Mouse (Mus musculus): Measurements from ENCODE around the gene Lap3. TPM values are rescaled to one million over a fixed set of nuclear protein-coding genes. Genes with fewer than 3 reads are reported as not detected.

Gene Lap3
- polyA plus RNA-seq, 1 experiment from 2014 or later, result 75.2 TPM

GRCm38 (mm10) chr5:45521601-45522000, 28.4 kb downstream of the Lap3 start:
- Histone ChIP-seq H3K27ac (ENCODE audit: low read length) (no peak overlapping the region), H3K9ac (replicated peaks; ENCODE audit: low read depth, low read length) (no peak overlapping the region), H3K9me3 (ENCODE audit: control insufficient read depth, low read depth, low read length) (no peaks in the 10 kb centered on the region), H3K4me2 (replicated peaks; ENCODE audit: low read depth, low read length) (peak overlapping the region; percentile 93), H3K4me1 (ENCODE audit: control insufficient read depth, insufficient read depth, low read length) (peaks cover 12% of the 10 kb centered on the region; the same call in 1 of the 2 replicates), H3K36me3 (ENCODE audit: control insufficient read depth, insufficient read depth, low read length) (peaks cover 17% of the 10 kb centered on the region), H3K27me3 (ENCODE audit: control insufficient read depth, insufficient read depth, low read length) (no peaks in the 10 kb centered on the region), H3K4me3 (ENCODE audit: low read depth, low read length) (no peak overlapping the region)
- no peak for ATAC-seq (ENCODE audit: insufficient number of reproducible peaks, insufficient read depth, low FRiP score, low read depth)
- 88% methylated on average over 6 of the region's 6 CpGs for WGBS

GRCm38 (mm10) chr5:45525101-45525500, 31.9 kb downstream of the Lap3 start:
- H3K9me3 ChIP-seq (ENCODE audit: control insufficient read depth, low read depth, low read length), result no peaks in the 10 kb centered on the region
- H3K36me3 ChIP-seq (ENCODE audit: control insufficient read depth, insufficient read depth, low read length), result peaks cover 34% of the 10 kb centered on the region
- no peaks in the 10 kb centered on the region for H3K27me3 ChIP-seq (ENCODE audit: control insufficient read depth, insufficient read depth, low read length)
- H3K4me1 ChIP-seq (ENCODE audit: control insufficient read depth, insufficient read depth, low read length), result peaks cover 12% of the 10 kb centered on the region; the same call in 1 of the 2 replicates
- H3K9ac ChIP-seq (replicated peaks; ENCODE audit: low read depth, low read length), result no peak overlapping the region
- H3K27ac ChIP-seq (ENCODE audit: low read length), result no peak overlapping the region
- WGBS, result 91% methylated on average over 10 of the region's 10 CpGs
- H3K4me3 ChIP-seq (ENCODE audit: low read depth, low read length), result no peak overlapping the region
- no peak overlapping the region for H3K4me2 ChIP-seq (replicated peaks; ENCODE audit: low read depth, low read length)
- no peak for ATAC-seq (ENCODE audit: insufficient number of reproducible peaks, insufficient read depth, low FRiP score, low read depth)

GRCm38 (mm10) chr5:45526338-45526737, 33.2 kb downstream of the Lap3 start:
- H3K4me3 ChIP-seq (ENCODE audit: low read depth, low read length), result no peak overlapping the region
- no peaks in the 10 kb centered on the region for H3K27me3 ChIP-seq (ENCODE audit: control insufficient read depth, insufficient read depth, low read length)
- WGBS, result 86% methylated on average over 4 of the region's 4 CpGs
- no peaks in the 10 kb centered on the region for H3K9me3 ChIP-seq (ENCODE audit: control insufficient read depth, low read depth, low read length)
- H3K27ac ChIP-seq (ENCODE audit: low read length), result no peak overlapping the region
- no peak for ATAC-seq (ENCODE audit: insufficient number of reproducible peaks, insufficient read depth, low FRiP score, low read depth)
- H3K4me1 ChIP-seq (ENCODE audit: control insufficient read depth, insufficient read depth, low read length), result peaks cover 6% of the 10 kb centered on the region; the same call in 1 of the 2 replicates
- peaks cover 34% of the 10 kb centered on the region for H3K36me3 ChIP-seq (ENCODE audit: control insufficient read depth, insufficient read depth, low read length)
- no peak overlapping the region for H3K4me2 ChIP-seq (replicated peaks; ENCODE audit: low read depth, low read length)
- H3K9ac ChIP-seq (replicated peaks; ENCODE audit: low read depth, low read length), result no peak overlapping the region

GRCm38 (mm10) chr5:45529696-45530095, 36.5 kb downstream of the Lap3 start:
- H3K27ac ChIP-seq (ENCODE audit: low read length), result no peak overlapping the region
- no peaks in the 10 kb centered on the region for H3K9me3 ChIP-seq (ENCODE audit: control insufficient read depth, low read depth, low read length)
- no peak overlapping the region for H3K4me2 ChIP-seq (replicated peaks; ENCODE audit: low read depth, low read length)
- no peak overlapping the region for H3K4me3 ChIP-seq (ENCODE audit: low read depth, low read length)
- H3K36me3 ChIP-seq (ENCODE audit: control insufficient read depth, insufficient read depth, low read length), result peaks cover 33% of the 10 kb centered on the region
- no peak for ATAC-seq (ENCODE audit: insufficient number of reproducible peaks, insufficient read depth, low FRiP score, low read depth)
- 86% methylated on average over 3 of the region's 3 CpGs for WGBS
- no peaks in the 10 kb centered on the region for H3K27me3 ChIP-seq (ENCODE audit: control insufficient read depth, insufficient read depth, low read length)
- H3K4me1 ChIP-seq (ENCODE audit: control insufficient read depth, insufficient read depth, low read length), result no peaks in the 10 kb centered on the region
- no peak overlapping the region for H3K9ac ChIP-seq (replicated peaks; ENCODE audit: low read depth, low read length)

- no peak overlapping the region for H3K27ac ChIP-seq (ENCODE audit: low read length)
- no peaks in the 10 kb centered on the region; the same call in 1 of the 2 replicates for H3K36me3 ChIP-seq (ENCODE audit: control insufficient read depth, insufficient read depth, low read length)
- no peaks in the 10 kb centered on the region for H3K4me1 ChIP-seq (ENCODE audit: control insufficient read depth, insufficient read depth, low read length)
- no peak overlapping the region for H3K4me3 ChIP-seq (ENCODE audit: low read depth, low read length)
- 7% methylated on average over 17 of the region's 17 CpGs for WGBS
- no peak overlapping the region for H3K4me2 ChIP-seq (replicated peaks; ENCODE audit: low read depth, low read length)
- no peaks in the 10 kb centered on the region for H3K9me3 ChIP-seq (ENCODE audit: control insufficient read depth, low read depth, low read length)
- H3K27me3 ChIP-seq (ENCODE audit: control insufficient read depth, insufficient read depth, low read length), result no peaks in the 10 kb centered on the region
- H3K9ac ChIP-seq (replicated peaks; ENCODE audit: low read depth, low read length), result no peak overlapping the region
- ATAC-seq (ENCODE audit: insufficient number of reproducible peaks, insufficient read depth, low FRiP score, low read depth), result peak; percentile 56
Measured at GRCm38 (mm10) chr5:45534319-45535098, 41.3 kb downstream of the Lap3 start.

- H3K9me3 ChIP-seq (ENCODE audit: control insufficient read depth, low read depth, low read length), result no peaks in the 10 kb centered on the region
- no peak for ATAC-seq (ENCODE audit: insufficient number of reproducible peaks, insufficient read depth, low FRiP score, low read depth)
- H3K4me1 ChIP-seq (ENCODE audit: control insufficient read depth, insufficient read depth, low read length), result no peaks in the 10 kb centered on the region
- H3K36me3 ChIP-seq (ENCODE audit: control insufficient read depth, insufficient read depth, low read length), result no peaks in the 10 kb centered on the region; the same call in 1 of the 2 replicates
- 68% methylated on average over 4 of the region's 4 CpGs for WGBS
- no peak overlapping the region for H3K9ac ChIP-seq (replicated peaks; ENCODE audit: low read depth, low read length)
- H3K4me3 ChIP-seq (ENCODE audit: low read depth, low read length), result no peak overlapping the region
- H3K27ac ChIP-seq (ENCODE audit: low read length), result no peak overlapping the region
- H3K27me3 ChIP-seq (ENCODE audit: control insufficient read depth, insufficient read depth, low read length), result no peaks in the 10 kb centered on the region
- no peak overlapping the region for H3K4me2 ChIP-seq (replicated peaks; ENCODE audit: low read depth, low read length)
Measured at GRCm38 (mm10) chr5:45535177-45535576, 42.0 kb downstream of the Lap3 start.

GRCm38 (mm10) chr5:45539502-45539901, 46.3 kb downstream of the Lap3 start:
- Histone ChIP-seq H3K27me3 (ENCODE audit: control insufficient read depth, insufficient read depth, low read length) (no peaks in the 10 kb centered on the region), H3K4me2 (replicated peaks; ENCODE audit: low read depth, low read length) (no peak overlapping the region), H3K9me3 (ENCODE audit: control insufficient read depth, low read depth, low read length) (no peaks in the 10 kb centered on the region), H3K4me1 (ENCODE audit: control insufficient read depth, insufficient read depth, low read length) (no peaks in the 10 kb centered on the region), H3K9ac (replicated peaks; ENCODE audit: low read depth, low read length) (no peak overlapping the region), H3K4me3 (ENCODE audit: low read depth, low read length) (no peak overlapping the region), H3K36me3 (ENCODE audit: control insufficient read depth, insufficient read depth, low read length) (no peaks in the 10 kb centered on the region), H3K27ac (ENCODE audit: low read length) (no peak overlapping the region)
- ATAC-seq (ENCODE audit: insufficient number of reproducible peaks, insufficient read depth, low FRiP score, low read depth), result no peak
- 57% methylated on average over 10 of the region's 10 CpGs for WGBS

- 42% methylated on average over 5 of the region's 5 CpGs for WGBS
- Histone ChIP-seq H3K4me3 (ENCODE audit: low read depth, low read length) (no peak overlapping the region), H3K4me1 (ENCODE audit: control insufficient read depth, insufficient read depth, low read length) (no peaks in the 10 kb centered on the region), H3K9ac (replicated peaks; ENCODE audit: low read depth, low read length) (no peak overlapping the region), H3K36me3 (ENCODE audit: control insufficient read depth, insufficient read depth, low read length) (no peaks in the 10 kb centered on the region), H3K27ac (ENCODE audit: low read length) (no peak overlapping the region), H3K4me2 (replicated peaks; ENCODE audit: low read depth, low read length) (no peak overlapping the region), H3K9me3 (ENCODE audit: control insufficient read depth, low read depth, low read length) (no peaks in the 10 kb centered on the region), H3K27me3 (ENCODE audit: control insufficient read depth, insufficient read depth, low read length) (no peaks in the 10 kb centered on the region)
- peak; percentile 47; the same call in 1 of the 2 replicates for ATAC-seq (ENCODE audit: insufficient number of reproducible peaks, insufficient read depth, low FRiP score, low read depth)
Measured at GRCm38 (mm10) chr5:45543374-45543773, 50.2 kb downstream of the Lap3 start.
